Mouse (Mus musculus): Measurements from ENCODE around the gene Ccnb1. TPM values are rescaled to one million over a fixed set of nuclear protein-coding genes. Genes with fewer than 3 reads are reported as not detected.
"Not testable (repeated sequence)": the region's sequence is repeated elsewhere in the genome, so short reads cannot be mapped to it uniquely, and the experiment has no call there.

The Ccnb1 gene
- polyA plus RNA-seq, 1 experiment from 2014 or later: 222 TPM

- no peak overlapping the region for H3K4me3 ChIP-seq (replicated peaks)
- no peaks in the 10 kb centered on the region for H3K27me3 ChIP-seq
- ATAC-seq (ENCODE audit: insufficient read depth): no peak
- H3K9me3 ChIP-seq (replicated peaks): no peaks in the 10 kb centered on the region
- no peak overlapping the region for H3K9ac ChIP-seq
- H3K36me3 ChIP-seq (replicated peaks): peaks cover 29% of the 10 kb centered on the region
- no peak overlapping the region for H3K27ac ChIP-seq (replicated peaks)
- WGBS (ENCODE audit: insufficient replicate concordance): 81% methylated on average over 2 of the region's 2 CpGs
- peaks cover 28% of the 10 kb centered on the region for H3K4me1 ChIP-seq (replicated peaks)
- no peak overlapping the region for H3K4me2 ChIP-seq
Measured at GRCm38 (mm10) chr13:100732756-100733155, 53.6 kb downstream of the Ccnb1 start.

DNA sequence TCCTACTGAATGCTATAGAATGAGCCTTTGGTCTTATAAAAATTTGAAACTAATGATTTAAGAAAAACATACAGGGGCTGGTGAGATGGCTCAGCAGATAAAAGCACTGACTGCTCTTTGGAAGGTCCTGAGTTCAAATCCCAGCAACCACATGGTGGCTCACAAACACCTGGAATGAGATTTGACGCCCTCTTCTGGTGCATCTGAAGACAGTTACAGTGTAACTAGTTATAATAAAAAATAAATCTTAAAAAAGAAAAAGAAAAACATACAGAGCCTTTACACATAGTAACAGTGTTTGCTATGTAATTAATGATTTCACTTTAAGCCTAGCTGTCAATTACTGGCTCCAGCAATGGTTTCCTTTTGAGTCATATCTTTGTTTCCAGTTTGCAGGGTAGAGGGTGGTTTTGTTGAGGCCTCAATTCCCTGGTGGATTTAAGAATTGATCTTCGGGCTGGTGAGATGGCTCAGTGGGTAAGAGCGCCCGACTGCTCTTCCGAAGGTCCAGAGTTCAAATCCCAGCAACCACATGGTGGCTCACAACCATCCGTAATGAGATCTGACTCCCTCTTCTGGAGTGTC, 54.8 kb downstream of the Ccnb1 start:
- ATAC-seq (ENCODE audit: insufficient read depth); H3K9me3 ChIP-seq (replicated peaks); H3K9ac ChIP-seq; H3K27me3 ChIP-seq: not testable (repeated sequence)
- Histone ChIP-seq H3K36me3 (replicated peaks) (peaks cover 26% of the 10 kb centered on the region), H3K4me1 (replicated peaks) (peaks cover 31% of the 10 kb centered on the region), H3K4me2 (peak overlapping the region; percentile 80), H3K4me3 (replicated peaks) (peak overlapping the region; percentile 79), H3K27ac (replicated peaks) (0 out of 2 replicates have a peak overlapping the region, but pooled peaks have one; percentile 83)
- 81% methylated on average over 6 of the region's 6 CpGs for WGBS (ENCODE audit: insufficient replicate concordance)

- H3K9me3 ChIP-seq (replicated peaks): no peaks in the 10 kb centered on the region
- H3K36me3 ChIP-seq (replicated peaks): peaks cover 21% of the 10 kb centered on the region
- H3K4me2 ChIP-seq: peak within 1 kb of the TSS; percentile 80
- WGBS (ENCODE audit: insufficient replicate concordance): under 1% methylated on average over 19 of the region's 19 CpGs
- peak within 1 kb of the TSS; percentile 81 for H3K9ac ChIP-seq
- H3K27me3 ChIP-seq: no peaks in the 10 kb centered on the region
- H3K4me1 ChIP-seq (replicated peaks): peaks cover 35% of the 10 kb centered on the region
- peak within 1 kb of the TSS; percentile 83 for H3K27ac ChIP-seq (replicated peaks)
- peak; percentile 96 for ATAC-seq (ENCODE audit: insufficient read depth)
- peak within 1 kb of the TSS; percentile 79 for H3K4me3 ChIP-seq (replicated peaks)
Measured at GRCm38 (mm10) chr13:100730861-100731176, 55.6 kb downstream of the Ccnb1 start, which contains the start of gene Cdk7. Gene Cdk7, minus strand, starts transcription at chr13:100730939.

GRCm38 (mm10) chr13:100730153-100730860, 56.1 kb downstream of the Ccnb1 start:
- Histone ChIP-seq H3K9ac (peak overlapping the region; percentile 81), H3K4me2 (peak overlapping the region; percentile 80), H3K36me3 (replicated peaks) (peaks cover 21% of the 10 kb centered on the region), H3K4me1 (replicated peaks) (peaks cover 37% of the 10 kb centered on the region), H3K4me3 (replicated peaks) (peak overlapping the region; percentile 79), H3K27ac (replicated peaks) (peak overlapping the region; percentile 83), H3K9me3 (replicated peaks) (no peaks in the 10 kb centered on the region), H3K27me3 (no peaks in the 10 kb centered on the region)
- peak; percentile 83 for ATAC-seq (ENCODE audit: insufficient read depth)
- WGBS (ENCODE audit: insufficient replicate concordance): 1% methylated on average over 30 of the region's 30 CpGs

Other genes starting within 250 kb of the Ccnb1 start
- gene Ocln, start 233.9 kb downstream of the Ccnb1 start, polyA plus RNA-seq (2015; fragmentation: Nextera tagmentation; extraction: Ambion mirVana): 10.0 and 10.9 TPM in 2 replicates
- 7.3 and 8.8 TPM in 2 replicates for gene Marveld2, start 169.6 kb downstream of the Ccnb1 start, polyA plus RNA-seq (2015; fragmentation: Nextera tagmentation; extraction: Ambion mirVana)
- gene Ak6, start 135.6 kb downstream of the Ccnb1 start, polyA plus RNA-seq (2015; fragmentation: Nextera tagmentation; extraction: Ambion mirVana): 141 and 145 TPM in 2 replicates
- gene Rad17, start 135.5 kb downstream of the Ccnb1 start, polyA plus RNA-seq (2015; fragmentation: Nextera tagmentation; extraction: Ambion mirVana): 10.4 and 11.9 TPM in 2 replicates
- gene Taf9, start 135.0 kb downstream of the Ccnb1 start, polyA plus RNA-seq (2015; fragmentation: Nextera tagmentation; extraction: Ambion mirVana): 10.7 and 12.4 TPM in 2 replicates
- gene Ccdc125, start 116.9 kb downstream of the Ccnb1 start, polyA plus RNA-seq (2015; fragmentation: Nextera tagmentation; extraction: Ambion mirVana): 5.1 and 6.2 TPM in 2 replicates
- 31.9 and 32.1 TPM in 2 replicates for gene Cdk7, start 55.6 kb downstream of the Ccnb1 start, polyA plus RNA-seq (2015; fragmentation: Nextera tagmentation; extraction: Ambion mirVana)
- gene Mrps36, start 41.9 kb downstream of the Ccnb1 start, polyA plus RNA-seq (2015; fragmentation: Nextera tagmentation; extraction: Ambion mirVana): 83.5 and 107 TPM in 2 replicates
- gene Cenph, start 10.7 kb downstream of the Ccnb1 start, polyA plus RNA-seq (2015; fragmentation: Nextera tagmentation; extraction: Ambion mirVana): 26.5 and 31.0 TPM in 2 replicates
- 25.1 and 25.5 TPM in 2 replicates for gene Slc30a5, start 46.9 kb upstream of the Ccnb1 start, polyA plus RNA-seq (2015; fragmentation: Nextera tagmentation; extraction: Ambion mirVana)